Mouse (Mus musculus) neural tube, embryonic 11.5 days (tissue): ENCODE measurements around the gene Ipo13. TPM values are rescaled to one million over a fixed set of nuclear protein-coding genes. Genes with fewer than 3 reads are reported as not detected.

Source experiments
- ATAC-seq: fragments of 200-750 bp; cut with Nextera tagmentation; 2 replicates; pipeline ENCODE4 v1.8.0; 2017; ENCODE audit warnings: moderate number of reproducible peaks, mild to moderate bottlenecking, moderate TSS enrichment, moderate library complexity; ENCODE audit not compliant: insufficient read depth, low FRiP score, low TSS enrichment
- DNase-seq: peaks from one replicate; pipeline ENCODE4 v3.0.0-alpha.2; 2015; ENCODE audit warnings: low spot score
- H3K27ac ChIP-seq: fragments of 300-500 bp; sonication (generic); 2 replicates; pipeline ENCODE4 v1.5.1; 2014; ENCODE audit warnings: low read depth, mild to moderate bottlenecking, low read length
- H3K27me3 ChIP-seq: fragments of 300-500 bp; sonication (generic); 2 replicates; pipeline ENCODE4 v1.6.1; 2014; ENCODE audit warnings: mild to moderate bottlenecking, low read length, mixed read lengths; ENCODE audit not compliant: control insufficient read depth, insufficient read depth
- H3K36me3 ChIP-seq: fragments of 300-500 bp; sonication (generic); 2 replicates; pipeline ENCODE4 v1.6.1; 2014; ENCODE audit warnings: mild to moderate bottlenecking, low read length, moderate library complexity, mixed read lengths; ENCODE audit not compliant: control insufficient read depth, insufficient read depth
- H3K4me1 ChIP-seq: fragments of 300-500 bp; sonication (generic); 2 replicates; pipeline ENCODE4 v1.6.1; 2014; ENCODE audit warnings: low read length, mixed read lengths; ENCODE audit not compliant: control insufficient read depth, insufficient read depth
- H3K4me2 ChIP-seq: fragments of 300-500 bp; sonication (generic); 2 replicates; pipeline ENCODE4 v1.6.1; 2014; ENCODE audit warnings: low read depth, mild to moderate bottlenecking, moderate library complexity
- H3K4me3 ChIP-seq: fragments of 300-500 bp; sonication (generic); 2 replicates; pipeline ENCODE4 v1.5.1; 2014; ENCODE audit warnings: low read depth, low read length
- H3K9ac ChIP-seq: fragments of 300-500 bp; sonication (generic); 2 replicates; pipeline ENCODE4 v1.6.1; 2014; ENCODE audit warnings: mild to moderate bottlenecking, low read length
- H3K9me3 ChIP-seq: fragments of 300-500 bp; sonication (generic); 2 replicates; pipeline ENCODE4 v1.6.1; 2016; ENCODE audit warnings: low read length; ENCODE audit not compliant: control insufficient read depth
- WGBS: fragments of 180-500 bp; shearing (Covaris S2); extraction: QIAGEN DNeasy Blood & Tissue Kit; methylation state at CpG from one replicate; pipeline ENCODE4 v1.1.7; 2014; 5-methylcytosine and 5-hydroxymethylcytosine counted together
- polyA plus RNA-seq: library from polyadenylated mRNA; unstranded; fragments of >200 nt; fragmentation: Nextera tagmentation; extraction: Ambion mirVana; gene quantifications from 2 replicates; pipeline ENCODE4 v1.2.1, GENCODE M21; 2014

Gene Ipo13
- 56.3 and 67.0 TPM in 2 replicates for polyA plus RNA-seq

DNA sequence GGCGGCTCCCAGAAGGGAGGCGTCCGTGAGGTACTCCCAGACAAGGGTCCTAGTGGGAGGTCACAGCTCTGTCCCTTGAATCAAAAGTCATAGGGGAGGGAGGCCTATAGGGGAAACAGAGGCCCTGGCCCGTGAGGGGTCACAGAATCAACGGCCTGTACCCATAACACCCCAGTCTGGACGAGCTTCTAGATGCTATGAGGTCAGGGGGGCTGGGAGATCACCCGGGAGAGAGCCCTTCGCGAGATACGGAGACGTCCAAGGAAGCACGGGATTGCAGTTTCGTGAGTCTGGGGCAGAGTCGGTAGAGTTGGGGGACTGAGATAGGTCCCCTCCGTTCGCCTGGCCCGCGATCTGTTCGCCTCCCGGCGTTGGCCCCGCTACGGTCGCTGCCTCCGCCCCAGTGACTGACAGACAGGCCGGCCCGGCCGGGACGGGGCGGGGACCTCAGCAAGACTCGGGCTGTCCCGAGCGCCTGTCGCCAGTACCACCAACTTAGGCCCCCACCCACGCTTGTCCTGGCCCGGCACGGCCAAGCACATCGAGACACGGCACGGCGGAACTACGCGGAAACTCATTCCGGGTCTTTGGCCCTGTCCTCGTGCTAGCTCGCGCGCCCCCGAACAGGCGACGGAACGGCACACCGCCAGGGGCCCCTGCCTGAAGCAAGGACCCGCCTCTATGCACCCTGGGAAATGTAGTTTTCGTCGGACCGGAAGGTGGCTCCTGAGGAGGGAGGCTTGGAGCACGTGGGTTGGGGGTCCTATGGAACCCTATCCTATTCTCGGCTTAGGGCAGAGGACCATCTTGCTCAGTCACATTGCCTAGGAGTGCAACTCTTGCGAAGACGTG lies at the start of gene Ipo13:
Ipo13 (minus strand) TSS at position 409 of the 852 bp plus-strand sequence.
- no peaks in the 10 kb centered on the region for H3K27me3 ChIP-seq
- DNase-seq = peak; percentile 96
- peaks cover 2% of the 10 kb centered on the region; the same call in 1 of the 2 replicates for H3K36me3 ChIP-seq
- ATAC-seq = peak; percentile 96
- under 1% methylated on average over 60 of the region's 61 CpGs for WGBS
- H3K9ac ChIP-seq = peak within 1 kb of the TSS; percentile 79
- no peaks in the 10 kb centered on the region for H3K9me3 ChIP-seq
- H3K4me1 ChIP-seq = peaks cover 22% of the 10 kb centered on the region
- peak within 1 kb of the TSS; percentile 71 for H3K27ac ChIP-seq
- H3K4me3 ChIP-seq = peak within 1 kb of the TSS; percentile 72
- H3K4me2 ChIP-seq = peak within 1 kb of the TSS; percentile 66

DNA sequence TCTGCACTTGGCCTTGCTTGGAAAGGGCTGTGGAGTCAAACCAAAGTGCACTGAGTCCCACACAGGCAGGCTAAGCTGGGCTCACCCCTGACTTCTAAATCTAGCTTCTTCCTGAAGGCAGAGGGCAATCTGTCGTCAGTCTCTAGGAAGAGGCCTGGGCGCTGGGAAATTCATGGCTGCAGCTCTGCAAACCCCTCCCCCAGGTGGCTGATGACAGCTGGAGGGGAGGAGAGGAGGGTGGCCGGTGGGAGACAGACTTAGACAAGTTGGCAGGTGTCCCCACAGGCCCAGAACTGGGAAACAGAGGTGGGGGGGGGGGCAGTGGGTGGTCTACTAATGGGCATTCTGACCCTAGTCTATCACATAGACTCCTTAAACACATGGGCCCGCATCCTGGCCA lies 42.7 kb upstream of the Ipo13 start:
- Histone ChIP-seq H3K4me1 (no peaks in the 10 kb centered on the region), H3K4me3 (no peak overlapping the region), H3K27ac (no peak overlapping the region), H3K36me3 (peaks cover 5% of the 10 kb centered on the region; the same call in 1 of the 2 replicates), H3K9me3 (no peaks in the 10 kb centered on the region), H3K9ac (no peak overlapping the region), H3K27me3 (no peaks in the 10 kb centered on the region), H3K4me2 (no peak overlapping the region)
- DNase-seq (no peak), ATAC-seq (no peak)
- WGBS = 61% methylated on average over 4 of the region's 4 CpGs

DNA sequence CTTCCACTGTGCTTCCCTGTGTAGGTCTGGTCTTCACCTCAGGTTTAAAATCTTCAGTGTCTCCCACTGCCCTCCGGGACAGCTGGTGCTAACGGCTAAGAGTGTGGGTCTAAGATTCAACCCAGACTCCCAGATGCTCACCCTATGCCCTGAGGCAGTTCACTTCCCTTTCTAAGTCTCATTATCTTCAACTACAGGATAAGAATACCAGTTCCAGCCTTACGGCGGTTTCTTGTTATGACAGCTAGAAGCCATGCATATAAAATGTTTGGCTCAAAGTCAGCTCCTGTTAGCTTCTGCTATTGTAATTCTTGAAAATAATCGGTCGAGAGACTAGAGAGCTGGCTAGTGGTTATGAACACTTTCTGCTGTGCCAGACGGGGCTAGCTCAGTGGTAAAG lies 32.7 kb upstream of the Ipo13 start:
- H3K27ac ChIP-seq = no peak overlapping the region
- no peak overlapping the region for H3K4me3 ChIP-seq
- H3K4me2 ChIP-seq = no peak overlapping the region
- H3K36me3 ChIP-seq = peaks cover under 1% of the 10 kb centered on the region; the same call in 1 of the 2 replicates
- no peak overlapping the region for H3K9ac ChIP-seq
- 91% methylated on average over 7 of the region's 7 CpGs for WGBS
- peaks cover 11% of the 10 kb centered on the region for H3K4me1 ChIP-seq
- ATAC-seq (no peak), DNase-seq (no peak)
- no peaks in the 10 kb centered on the region for H3K9me3 ChIP-seq
- H3K27me3 ChIP-seq = no peaks in the 10 kb centered on the region

DNA sequence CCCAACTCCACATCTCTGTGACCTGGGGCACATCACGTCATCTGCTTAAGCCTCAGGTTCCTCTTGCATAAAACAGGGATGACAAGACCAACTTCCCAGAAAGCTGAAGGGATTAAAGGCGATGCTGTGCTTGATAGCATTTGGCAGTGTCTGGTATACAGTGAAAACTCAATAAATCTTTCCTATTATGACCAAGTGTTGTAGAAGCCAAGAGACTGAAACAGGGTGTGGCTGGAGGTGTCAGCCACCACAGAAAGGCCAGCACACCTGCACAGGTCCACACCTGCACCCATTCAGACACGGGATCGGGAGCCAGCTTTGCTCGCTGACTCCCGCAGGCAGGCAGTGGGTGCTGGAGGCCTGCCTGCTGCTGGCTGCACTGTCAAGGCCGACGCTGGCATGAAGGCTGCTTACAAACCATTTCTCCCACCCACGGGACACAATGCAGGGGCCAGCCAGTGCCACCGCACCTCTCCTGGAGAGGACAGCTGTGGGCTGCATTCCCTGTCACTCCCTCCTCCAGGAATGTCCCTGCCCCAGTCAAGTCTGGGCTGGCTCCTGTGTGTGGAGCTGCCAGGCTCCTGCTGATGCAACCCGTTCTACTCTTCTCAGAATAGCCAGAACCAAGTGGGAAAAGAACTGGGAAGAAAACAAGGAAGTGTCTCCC lies 32.0 kb upstream of the Ipo13 start:
- H3K9me3 ChIP-seq = no peaks in the 10 kb centered on the region
- 86% methylated on average over 11 of the region's 11 CpGs for WGBS
- no peak overlapping the region for H3K4me3 ChIP-seq
- H3K27me3 ChIP-seq = no peaks in the 10 kb centered on the region
- H3K36me3 ChIP-seq = no peaks in the 10 kb centered on the region
- H3K9ac ChIP-seq = no peak overlapping the region
- no peak overlapping the region for H3K27ac ChIP-seq
- H3K4me2 ChIP-seq = no peak overlapping the region
- no peak for ATAC-seq
- DNase-seq = no peak
- peaks cover 11% of the 10 kb centered on the region for H3K4me1 ChIP-seq

DNA sequence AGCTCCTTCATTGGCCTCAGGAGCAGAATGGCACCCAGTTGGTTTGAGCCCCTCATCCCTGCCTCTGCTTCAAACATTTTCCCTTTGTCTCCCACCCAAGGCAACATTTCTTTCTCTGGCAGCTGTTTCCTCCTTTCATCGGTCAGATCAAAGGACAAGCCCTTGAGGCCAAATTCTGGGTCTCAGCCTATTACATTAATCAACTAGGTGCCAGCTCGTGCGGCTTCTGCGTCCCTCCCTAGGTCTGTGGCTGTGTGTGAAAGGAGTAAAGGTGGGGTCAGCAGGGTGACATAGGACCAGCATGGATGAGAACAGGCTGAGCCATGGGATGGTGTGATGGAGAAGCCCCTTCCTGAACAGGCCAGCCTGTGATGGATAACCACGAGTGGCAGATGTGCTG lies 28.5 kb upstream of the Ipo13 start:
- WGBS = 3% methylated on average over 5 of the region's 5 CpGs
- DNase-seq (peak; percentile 36), ATAC-seq (no peak)

DNA sequence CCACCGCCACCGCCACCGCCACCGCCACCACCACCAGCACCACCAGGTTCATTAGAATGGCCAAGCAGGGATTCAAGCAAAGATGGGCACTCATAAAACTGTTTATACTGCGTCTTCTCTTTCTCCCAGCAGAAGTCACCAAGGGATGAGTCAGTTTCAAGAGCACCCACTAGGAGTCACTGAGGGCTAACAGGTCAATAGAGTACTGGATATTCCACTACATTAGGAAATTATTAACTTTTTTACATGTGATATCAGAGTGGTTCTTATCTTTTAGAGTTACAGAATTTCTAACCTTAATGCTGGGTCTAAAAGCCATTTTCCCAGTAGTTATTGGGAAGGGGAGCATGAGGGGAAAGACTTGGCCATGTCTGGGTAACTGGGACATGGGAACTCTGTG lies 22.2 kb upstream of the Ipo13 start:
- ATAC-seq = no peak
- Histone ChIP-seq H3K9me3 (no peaks in the 10 kb centered on the region), H3K27ac (no peak overlapping the region), H3K27me3 (no peaks in the 10 kb centered on the region), H3K36me3 (0 out of 2 replicates have a peak, but pooled peaks cover 2% of the 10 kb centered on the region), H3K4me3 (no peak overlapping the region), H3K9ac (no peak overlapping the region), H3K4me2 (no peak overlapping the region), H3K4me1 (no peaks in the 10 kb centered on the region)
- DNase-seq = no peak
- WGBS = 95% methylated on average over 5 of the region's 5 CpGs

More for the DNA sequence above, 28.5 kb upstream of the Ipo13 start:
- Histone ChIP-seq H3K4me2 (no peak overlapping the region), H3K4me1 (peaks cover 11% of the 10 kb centered on the region), H3K27me3 (no peaks in the 10 kb centered on the region), H3K4me3 (no peak overlapping the region), H3K27ac (peak overlapping the region; percentile 67), H3K9me3 (no peaks in the 10 kb centered on the region), H3K36me3 (0 out of 2 replicates have a peak, but pooled peaks cover 2% of the 10 kb centered on the region), H3K9ac (peak overlapping the region; percentile 18; the same call in 1 of the 2 replicates)

DNA sequence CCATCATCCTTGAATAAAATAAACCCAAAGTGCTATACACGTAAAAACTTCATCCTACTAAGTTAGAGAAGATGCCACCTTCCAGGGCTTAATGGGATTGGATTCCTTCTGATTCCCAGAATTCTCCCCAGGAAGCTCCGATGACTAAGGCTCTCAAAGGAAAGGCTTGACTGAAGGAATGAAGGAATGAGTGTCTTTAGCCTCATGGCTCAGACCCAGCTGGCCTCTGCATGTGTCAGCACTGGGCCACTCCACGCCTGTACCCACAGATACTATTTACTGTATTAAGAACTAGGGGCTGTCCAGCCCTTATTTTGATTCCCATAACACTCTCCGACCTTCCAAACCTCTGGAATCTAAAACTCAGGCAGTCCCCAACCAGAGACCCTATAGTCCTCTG lies 19.3 kb upstream of the Ipo13 start:
- DNase-seq (no peak), ATAC-seq (no peak)
- 92% methylated on average over 4 of the region's 4 CpGs for WGBS
- Histone ChIP-seq H3K9me3 (no peaks in the 10 kb centered on the region), H3K27me3 (peaks cover 13% of the 10 kb centered on the region; the same call in 1 of the 2 replicates), H3K27ac (no peak overlapping the region), H3K36me3 (no peaks in the 10 kb centered on the region), H3K9ac (no peak overlapping the region), H3K4me1 (peaks cover 7% of the 10 kb centered on the region; the same call in 1 of the 2 replicates), H3K4me3 (no peak overlapping the region), H3K4me2 (no peak overlapping the region)

DNA sequence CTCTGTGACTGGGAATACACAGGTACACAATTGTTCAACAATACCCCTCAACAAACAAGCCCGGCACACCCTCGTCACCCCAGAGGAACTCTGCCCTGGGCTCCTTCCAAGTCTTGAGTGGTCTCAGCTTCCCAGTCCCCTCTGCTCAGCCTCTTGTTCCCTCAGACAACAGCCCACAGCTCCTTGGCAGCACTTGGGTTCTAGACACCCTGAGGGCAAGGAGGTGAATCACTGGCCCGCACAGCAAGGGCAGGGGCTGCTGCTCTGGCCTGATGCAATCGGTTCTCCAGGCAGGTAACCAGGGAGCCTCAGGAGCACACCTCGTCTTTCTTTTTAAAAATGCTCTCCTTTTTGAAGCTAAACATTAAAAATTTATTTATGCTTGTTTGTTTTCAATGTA lies 18.4 kb upstream of the Ipo13 start:
- DNase-seq (no peak), ATAC-seq (no peak)
- no peak overlapping the region for H3K4me3 ChIP-seq
- H3K4me1 ChIP-seq = peaks cover 9% of the 10 kb centered on the region; the same call in 1 of the 2 replicates
- H3K36me3 ChIP-seq = no peaks in the 10 kb centered on the region
- H3K4me2 ChIP-seq = no peak overlapping the region
- no peak overlapping the region for H3K27ac ChIP-seq
- H3K9me3 ChIP-seq = no peaks in the 10 kb centered on the region
- H3K9ac ChIP-seq = no peak overlapping the region
- H3K27me3 ChIP-seq = peaks cover 21% of the 10 kb centered on the region; the same call in 1 of the 2 replicates
- 88% methylated on average over 5 of the region's 5 CpGs for WGBS
